Mouse (Mus musculus) CH12.LX (cell line): ENCODE measurements around the gene Aup1. TPM values are rescaled to one million over a fixed set of nuclear protein-coding genes. Genes with fewer than 3 reads are reported as not detected.

Experiments
- DNase-seq: peaks from one replicate; pipeline ENCODE4 v3.0.0-alpha.2; 2013; ENCODE audit errors: extremely low read depth
- H3K27ac ChIP-seq: 2 replicates; pipeline ENCODE4 v1.5.1; 2012; ENCODE audit warnings: low read depth, mild to moderate bottlenecking, control low read depth, moderate library complexity; ENCODE audit not compliant: insufficient read depth
- H3K27me3 ChIP-seq: replicated peaks from 2 replicates; pipeline ENCODE3; 2012; ENCODE audit warnings: inconsistent platforms
- H3K36me3 ChIP-seq, 2 experiments: replicated peaks in 1 of 2; 2 replicates each; pipeline versions ENCODE3 to v1.6.1; 2012; ENCODE audit warnings: inconsistent platforms in 1 of 2, low read length in 1 of 2, mild to moderate bottlenecking in 1 of 2, mixed read lengths in 1 of 2, moderate library complexity in 1 of 2; ENCODE audit not compliant: control insufficient read depth in 1 of 2, insufficient read depth in 1 of 2
- H3K4me1 ChIP-seq, 2 experiments: 2 replicates each; pipeline ENCODE4 v1.6.1; 2012; ENCODE audit warnings: inconsistent platforms in 1 of 2, moderate library complexity in 1 of 2; ENCODE audit not compliant: insufficient read depth in 2 of 2, control insufficient read depth in 1 of 2
- H3K4me2 ChIP-seq: 2 replicates; pipeline ENCODE4 v1.6.1; 2012; ENCODE audit warnings: low read depth, mild to moderate bottlenecking, control low read depth; ENCODE audit not compliant: poor library complexity, insufficient read depth, severe bottlenecking
- H3K4me3 ChIP-seq, 3 experiments: fragments of 150-350 bp in 1 of 3; sonication (generic) in 1 of 3; replicated peaks in 1 of 3; 2 replicates each; pipeline versions ENCODE3 to v1.5.1; 2011 to 2012; ENCODE audit warnings: low read depth in 2 of 3, low read length in 2 of 3, mild to moderate bottlenecking in 2 of 3, moderate library complexity in 2 of 3, control low read depth in 1 of 3, improper control_type of control experiment in 1 of 3, inconsistent platforms in 1 of 3, mixed read lengths in 1 of 3; ENCODE audit not compliant: poor library complexity in 1 of 3
- H3K79me2 ChIP-seq: replicated peaks from 2 replicates; pipeline ENCODE4 v1.6.1; 2012; ENCODE audit warnings: mild to moderate bottlenecking, moderate library complexity; ENCODE audit not compliant: control insufficient read depth, poor library complexity, insufficient read depth, severe bottlenecking; ENCODE audit errors: extremely low read depth
- H3K9ac ChIP-seq: 2 replicates; pipeline ENCODE4 v1.6.1; 2012; ENCODE audit warnings: low read depth, mild to moderate bottlenecking, control low read depth, moderate library complexity; ENCODE audit not compliant: insufficient read depth
- H3K9me3 ChIP-seq: replicated peaks from 2 replicates; pipeline ENCODE3; 2012; ENCODE audit warnings: low read length, inconsistent platforms, mixed read lengths
- BHLHE40 ChIP-seq: IDR thresholded peaks from 2 replicates; pipeline ENCODE4 v1.6.1; 2011; ENCODE audit warnings: mild to moderate bottlenecking, low read depth, low read length, improper control_type of control experiment
- CHD1 ChIP-seq: IDR thresholded peaks from 2 replicates; pipeline ENCODE4 v1.6.1; 2012; ENCODE audit warnings: low read depth, low read length, improper control_type of control experiment, inconsistent platforms
- CHD2 ChIP-seq: IDR thresholded peaks from 2 replicates; pipeline ENCODE4 v1.6.1; 2011; ENCODE audit warnings: low read length, improper control_type of control experiment
- ELF1 ChIP-seq: IDR thresholded peaks from 2 replicates; pipeline ENCODE4 v1.6.1; 2014; ENCODE audit warnings: low read depth, mild to moderate bottlenecking, inconsistent platforms, low read length, improper control_type of control experiment
- EP300 ChIP-seq: IDR thresholded peaks from 2 replicates; pipeline ENCODE4 v1.6.1; 2011; ENCODE audit warnings: low read length, improper control_type of control experiment
- ETS1 ChIP-seq: conservative IDR thresholded peaks from 2 replicates; pipeline ENCODE4 v1.6.1; 2012; ENCODE audit warnings: low read depth, mild to moderate bottlenecking, inconsistent platforms, low read length, improper control_type of control experiment, moderate library complexity
- GABPA ChIP-seq: IDR thresholded peaks from 2 replicates; pipeline ENCODE4 v1.6.1; 2012; ENCODE audit warnings: low read depth, low read length, improper control_type of control experiment, inconsistent platforms; ENCODE audit not compliant: insufficient replicate concordance
- HCFC1 ChIP-seq: IDR thresholded peaks from 2 replicates; pipeline ENCODE4 v1.6.1; 2012; ENCODE audit warnings: low read depth, mild to moderate bottlenecking, inconsistent platforms, low read length, improper control_type of control experiment
- IRF4 ChIP-seq: IDR thresholded peaks from 2 replicates; pipeline ENCODE4 v1.6.1; 2014; ENCODE audit warnings: low read depth, mild to moderate bottlenecking, inconsistent platforms, low read length, improper control_type of control experiment
- JUN ChIP-seq: IDR thresholded peaks from 2 replicates; pipeline ENCODE4 v1.6.1; 2011; ENCODE audit warnings: low read depth, mild to moderate bottlenecking, low read length, improper control_type of control experiment, moderate library complexity; ENCODE audit not compliant: insufficient read depth
- JUND ChIP-seq: conservative IDR thresholded peaks from 2 replicates; pipeline ENCODE4 v1.6.1; 2011; ENCODE audit warnings: low read depth, low read length, improper control_type of control experiment
- KAT2A ChIP-seq: IDR thresholded peaks from 2 replicates; pipeline ENCODE4 v1.6.1; 2012; ENCODE audit warnings: low read length, improper control_type of control experiment, inconsistent platforms; ENCODE audit not compliant: insufficient replicate concordance
- MAFK ChIP-seq: IDR thresholded peaks from 2 replicates; pipeline ENCODE4 v1.6.1; 2011; ENCODE audit warnings: low read length, improper control_type of control experiment; ENCODE audit not compliant: insufficient replicate concordance
- MAX ChIP-seq: IDR thresholded peaks from 2 replicates; pipeline ENCODE4 v1.6.1; 2011; ENCODE audit warnings: low read length, improper control_type of control experiment
- NELFE ChIP-seq: IDR thresholded peaks from 2 replicates; pipeline ENCODE4 v1.6.1; 2011; ENCODE audit warnings: low read depth, low read length, improper control_type of control experiment
- NRF1 ChIP-seq: IDR thresholded peaks from 2 replicates; pipeline ENCODE4 v1.6.1; 2014; ENCODE audit warnings: low read depth, mild to moderate bottlenecking, inconsistent platforms, low read length, improper control_type of control experiment, moderate library complexity
- PAX5 ChIP-seq: IDR thresholded peaks from 2 replicates; pipeline ENCODE4 v1.6.1; 2012; ENCODE audit warnings: low read length, inconsistent platforms, mixed read lengths
- POLR2A ChIP-seq: IDR thresholded peaks from 2 replicates; pipeline ENCODE4 v1.6.1; 2011; ENCODE audit warnings: low read depth, mild to moderate bottlenecking, improper control_type of control experiment, low read length
- POLR2AphosphoS2 ChIP-seq: IDR thresholded peaks from 2 replicates; pipeline ENCODE4 v1.6.1; 2011; ENCODE audit warnings: low read depth, low read length, improper control_type of control experiment
- SIN3A ChIP-seq: IDR thresholded peaks from 2 replicates; pipeline ENCODE4 v1.6.1; 2012; ENCODE audit warnings: low read length, improper control_type of control experiment, inconsistent platforms
- UBTF ChIP-seq: IDR thresholded peaks from 2 replicates; pipeline ENCODE4 v1.6.1; 2012; ENCODE audit warnings: low read depth, mild to moderate bottlenecking, inconsistent platforms, low read length, improper control_type of control experiment, moderate library complexity
- USF2 ChIP-seq: conservative IDR thresholded peaks from 2 replicates; pipeline ENCODE4 v1.6.1; 2011; ENCODE audit warnings: low read depth, low read length, improper control_type of control experiment
- ZC3H11A ChIP-seq: IDR thresholded peaks from 2 replicates; pipeline ENCODE4 v1.6.1; 2012; ENCODE audit warnings: low read depth, mild to moderate bottlenecking, inconsistent platforms, low read length, improper control_type of control experiment
- ZKSCAN1 ChIP-seq: IDR thresholded peaks from 2 replicates; pipeline ENCODE4 v1.6.1; 2012; ENCODE audit warnings: low read depth, inconsistent platforms, low read length, improper control_type of control experiment, borderline replicate concordance
- ZMIZ1 ChIP-seq: IDR thresholded peaks from 2 replicates; pipeline ENCODE4 v1.6.1; 2012; ENCODE audit warnings: low read depth, mild to moderate bottlenecking, inconsistent platforms, low read length, improper control_type of control experiment
- ZNF384 ChIP-seq: IDR thresholded peaks from 2 replicates; pipeline ENCODE4 v1.6.1; 2012; ENCODE audit warnings: low read depth, low read length, improper control_type of control experiment, inconsistent platforms
- dilution Hi-C: fragments of 300-500 bp; cut with MboI; formaldehyde crosslinking; loops from 2 replicates; pipeline ENCODE4 v1.14.3; 2020; ENCODE audit warnings: low sequenced_read_pairs; ENCODE audit not compliant: extremely low pct_unique_long_range_greater_than_20kb, extremely low pct_ligation_motif_present
- in situ Hi-C: fragments of 300-500 bp; cut with MboI; formaldehyde crosslinking; loops from 3 replicates; pipeline ENCODE4 v1.14.3; 2019; ENCODE audit warnings: low sequenced_read_pairs, low pct_ligation_motif_present, low pct_unique_long_range_greater_than_20kb, mixed read lengths
- polyA plus RNA-seq: library from polyadenylated mRNA; unstranded; fragments of >175 nt; gene quantifications from 2 replicates; pipeline ENCODE4 v1.2.1, GENCODE M21; 2012; ENCODE audit warnings: low read depth; ENCODE audit not compliant: insufficient read length
- total RNA-seq, 2 experiments: library from RNA; depleted of rRNA; stranded (reverse); fragments of 300-350 nt in 1 of 2; fragments of >200 nt in 1 of 2; gene quantifications; 2 replicates each; pipeline ENCODE4 v1.2.3; 2012 to 2014

Aup1 gene
- total and polyA plus RNA-seq, 3 experiments, result 119 to 324 (median 240) TPM

GRCm38 (mm10) chr6:83032769-83033191 is 21.5 kb upstream of the Aup1 start (continued):
- TF ChIP-seq HCFC1, result no peak
- TF ChIP-seq ZNF384, result no peak
- peak; percentile 32; the same call in 1 of the 2 replicates for TF ChIP-seq MAX
- TF ChIP-seq EP300, result no peak
- TF ChIP-seq NELFE, result no peak
- TF ChIP-seq POLR2A, result no peak
- TF ChIP-seq NRF1, result no peak
- no peak for TF ChIP-seq CHD1
- no peak for TF ChIP-seq JUN
- no peak for TF ChIP-seq ZC3H11A
- no peak for TF ChIP-seq USF2
- 0 out of 2 replicates have a peak, but pooled peaks have one; percentile 9 for TF ChIP-seq IRF4
- TF ChIP-seq ZKSCAN1, result no peak
- TF ChIP-seq BHLHE40, result 0 out of 2 replicates have a peak, but pooled peaks have one; percentile 22
- no peak for TF ChIP-seq ZMIZ1
- TF ChIP-seq GABPA, result no peak
- no peak for TF ChIP-seq KAT2A
- no peak for TF ChIP-seq SIN3A
- peak; percentile 76; the same call in 1 of the 2 replicates for TF ChIP-seq UBTF

- no peak for DNase-seq
- Histone ChIP-seq H3K9me3 (no peaks in the 10 kb centered on the region), H3K36me3 (peaks cover 13 to 35% of the 10 kb centered on the region in 2 experiments), H3K9ac (peak within 1 kb of the TSS; percentile 74), H3K79me2 (peaks cover 3% of the 10 kb centered on the region), H3K4me3 (peak within 1 kb of the TSS; percentile 64 to 90 (median 80)), H3K4me1 (peaks cover 12 to 53% of the 10 kb centered on the region in 2 experiments), H3K4me2 (peak within 1 kb of the TSS; percentile 77), H3K27ac (no peak within 1 kb of the TSS), H3K27me3 (peaks cover 8% of the 10 kb centered on the region)
- peak; percentile 94 for TF ChIP-seq MAFK
- peak; percentile 74 for TF ChIP-seq ELF1
- TF ChIP-seq NELFE, result no peak; the same call in 1 of the 2 replicates
- TF ChIP-seq JUND, result no peak
- peak; percentile 86 for TF ChIP-seq GABPA
- peak; percentile 34; the same call in 1 of the 2 replicates for TF ChIP-seq BHLHE40
- TF ChIP-seq USF2, result no peak
- no peak for TF ChIP-seq PAX5
- no peak for TF ChIP-seq POLR2AphosphoS2
- peak; percentile 70; the same call in 1 of the 2 replicates for TF ChIP-seq SIN3A
- peak; percentile 22 for TF ChIP-seq HCFC1
- TF ChIP-seq ETS1, result no peak
- TF ChIP-seq POLR2A, result peak; percentile 73; the same call in 1 of the 2 replicates
- TF ChIP-seq CHD2, result peak; percentile 30; the same call in 1 of the 2 replicates
- dilution Hi-C loops, result no loop called here
- in situ Hi-C loops, result no loop called here
These were observed 20.8 kb upstream of the Aup1 start, which contains the start of the genes Dok1 and Loxl3 for GRCm38 (mm10) chr6:83033249-83034185. Gene Dok1 (minus strand): TSS chr6:83033471. Gene Loxl3 (plus strand): TSS chr6:83034173.
